Mouse (Mus musculus) kidney, postnatal 0 days (tissue): Measurements from ENCODE around the gene Gm8369. TPM values are rescaled to one million over a fixed set of nuclear protein-coding genes. Genes with fewer than 3 reads are reported as not detected.
"Not testable (repeated sequence)": the region's sequence is repeated elsewhere in the genome, so short reads cannot be mapped to it uniquely, and the experiment has no call there.

Experiments
- ATAC-seq: fragments of 200-750 bp; cut with Nextera tagmentation; replicated peaks from 2 replicates; pipeline ENCODE4 v1.8.0; 2017; ENCODE audit warnings: low read depth, moderate number of reproducible peaks, moderate TSS enrichment, moderate library complexity; ENCODE audit not compliant: low FRiP score
- DNase-seq: peaks from one replicate; pipeline ENCODE4 v3.0.0-alpha.2; 2016; ENCODE audit warnings: low spot score
- H3K27ac ChIP-seq: fragments of 300-500 bp; sonication (generic); 2 replicates; pipeline ENCODE4 v1.5.1; 2014; ENCODE audit warnings: mild to moderate bottlenecking
- H3K27me3 ChIP-seq: fragments of 300-500 bp; sonication (generic); 2 replicates; pipeline ENCODE4 v1.6.1; 2014; ENCODE audit warnings: low read length, mixed read lengths; ENCODE audit not compliant: insufficient read depth
- H3K36me3 ChIP-seq: fragments of 300-500 bp; sonication (generic); 2 replicates; pipeline ENCODE4 v1.6.1; 2014; ENCODE audit warnings: low read length, mixed read lengths; ENCODE audit not compliant: insufficient read depth
- H3K4me1 ChIP-seq: fragments of 300-500 bp; sonication (generic); replicated peaks from 2 replicates; pipeline ENCODE4 v1.6.1; 2014; ENCODE audit warnings: antibody characterized with exemption, low read length, mixed read lengths; ENCODE audit not compliant: insufficient read depth
- H3K4me2 ChIP-seq: fragments of 300-500 bp; sonication (generic); 2 replicates; pipeline ENCODE4 v1.6.1; 2014; ENCODE audit warnings: mild to moderate bottlenecking, low read length, moderate library complexity, mixed read lengths
- H3K4me3 ChIP-seq: fragments of 300-500 bp; sonication (generic); replicated peaks from 2 replicates; pipeline ENCODE4 v1.5.1; 2014; ENCODE audit warnings: low read depth, low read length
- H3K9ac ChIP-seq: fragments of 300-500 bp; sonication (generic); 2 replicates; pipeline ENCODE4 v1.6.1; 2014; ENCODE audit warnings: low read depth, low read length
- H3K9me3 ChIP-seq: fragments of 300-500 bp; sonication (generic); replicated peaks from 2 replicates; pipeline ENCODE4 v1.6.1; 2016; ENCODE audit warnings: low read length, inconsistent platforms, mixed read lengths
- CTCF ChIP-seq: IDR thresholded peaks from 2 replicates; pipeline ENCODE4 v1.5.1; 2016; ENCODE audit warnings: antibody characterized with exemption, low read depth, mild to moderate bottlenecking, moderate library complexity
- WGBS: fragments of 180-500 bp; shearing (Covaris S2); extraction: QIAGEN DNeasy Blood & Tissue Kit; methylation state at CpG from one replicate; pipeline ENCODE4 v1.1.7; 2014; 5-methylcytosine and 5-hydroxymethylcytosine counted together
- polyA plus RNA-seq: library from polyadenylated mRNA; unstranded; fragments of >200 nt; fragmentation: Nextera tagmentation; extraction: Ambion mirVana; gene quantifications from 2 replicates; pipeline ENCODE4 v1.2.1, GENCODE M21; 2015

Gm8369 gene
- polyA plus RNA-seq, 1 experiment from 2014 or later = not detected

DNA sequence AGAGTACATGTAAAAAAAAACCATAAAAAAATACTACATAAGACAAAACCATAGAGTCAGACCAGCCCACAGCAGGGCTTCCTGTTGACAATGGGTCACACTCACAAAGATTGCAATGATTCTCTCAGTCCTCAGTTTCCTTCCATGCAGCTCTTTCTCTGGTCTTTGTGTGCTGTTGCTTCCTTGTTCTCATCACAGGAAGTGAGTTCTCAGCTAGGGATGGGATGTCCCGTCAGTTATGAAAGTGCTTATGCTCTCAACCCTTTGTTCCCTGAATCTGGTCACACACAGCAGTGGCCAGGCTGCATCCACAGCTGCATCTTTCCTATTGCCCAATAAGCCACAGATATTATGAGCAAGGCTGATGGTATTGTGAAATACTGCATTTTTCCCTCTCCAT is 27.7 kb downstream of the Gm8369 start:
- WGBS = 67% methylated on average over 1 of the region's 1 CpGs
- H3K9me3 ChIP-seq = no peaks in the 10 kb centered on the region

DNA sequence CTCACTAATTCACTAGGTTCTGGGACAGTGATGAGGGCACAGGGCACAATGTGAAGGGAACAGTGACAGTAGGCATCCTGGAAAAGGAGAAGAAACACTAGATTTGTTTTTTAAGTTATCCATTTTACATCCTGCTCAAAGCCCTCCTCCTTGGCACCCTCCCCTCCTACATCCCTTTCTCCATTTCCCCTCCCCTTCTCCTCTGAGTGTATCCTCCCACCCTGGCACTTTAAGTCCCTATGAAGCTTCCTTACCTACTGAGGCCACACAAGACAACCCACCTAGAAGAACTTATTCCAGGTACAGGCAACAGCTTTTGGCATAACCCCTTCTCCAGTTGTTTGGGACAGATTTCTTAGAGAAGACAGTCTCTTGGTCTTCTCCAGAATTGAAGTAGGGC is 30.5 kb downstream of the Gm8369 start, which contains the start of gene Ms4a6b:
TSS of gene Ms4a6b (plus strand) at position 267 of the 400 bp plus-strand sequence.
- H3K27me3 ChIP-seq = no peaks in the 10 kb centered on the region
- H3K27ac ChIP-seq = no peak within 1 kb of the TSS
- DNase-seq = no peak
- H3K4me3 ChIP-seq = no peak within 1 kb of the TSS
- H3K9me3 ChIP-seq = no peaks in the 10 kb centered on the region
- no peak within 1 kb of the TSS for H3K4me2 ChIP-seq
- H3K4me1 ChIP-seq = no peaks in the 10 kb centered on the region
- no peak within 1 kb of the TSS for H3K9ac ChIP-seq
- TF ChIP-seq CTCF = no peak
- ATAC-seq = no peak
- H3K36me3 ChIP-seq = no peaks in the 10 kb centered on the region

More for the DNA sequence above, 27.7 kb downstream of the Gm8369 start:
- Histone ChIP-seq H3K9ac (no peak overlapping the region), H3K4me3 (no peak overlapping the region), H3K4me1 (no peaks in the 10 kb centered on the region), H3K27ac (no peak overlapping the region), H3K36me3 (no peaks in the 10 kb centered on the region), H3K27me3 (no peaks in the 10 kb centered on the region), H3K4me2 (no peak overlapping the region)
- ATAC-seq = no peak
- no peak for DNase-seq
- TF ChIP-seq CTCF = no peak

DNA sequence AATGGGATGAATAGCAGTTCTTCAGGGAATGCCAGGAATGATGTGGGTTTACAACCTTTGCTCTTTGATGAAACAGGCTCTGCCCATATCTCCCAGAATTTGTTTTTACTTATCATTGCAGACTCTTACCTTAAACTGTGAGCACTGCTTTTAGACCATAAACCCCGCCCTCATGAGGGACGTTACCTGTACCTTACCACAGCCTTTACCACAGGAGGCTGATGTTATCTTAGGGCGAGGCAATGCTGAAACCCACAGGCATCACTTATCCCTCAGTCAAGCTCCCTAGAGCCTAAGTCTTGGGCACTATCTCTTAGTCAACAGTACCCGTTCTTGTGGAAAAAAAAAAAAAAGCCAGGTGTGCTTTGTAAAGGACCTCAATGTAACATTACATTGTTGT is 31.1 kb downstream of the Gm8369 start:
- Histone ChIP-seq H3K4me2 (no peak overlapping the region), H3K36me3 (no peaks in the 10 kb centered on the region), H3K9me3 (no peaks in the 10 kb centered on the region), H3K27me3 (no peaks in the 10 kb centered on the region), H3K27ac (no peak overlapping the region), H3K4me1 (no peaks in the 10 kb centered on the region), H3K9ac (no peak overlapping the region), H3K4me3 (no peak overlapping the region)
- no peak for TF ChIP-seq CTCF
- ATAC-seq (no peak), DNase-seq (no peak)
- 64% methylated on average over 4 of the region's 4 CpGs for WGBS

DNA sequence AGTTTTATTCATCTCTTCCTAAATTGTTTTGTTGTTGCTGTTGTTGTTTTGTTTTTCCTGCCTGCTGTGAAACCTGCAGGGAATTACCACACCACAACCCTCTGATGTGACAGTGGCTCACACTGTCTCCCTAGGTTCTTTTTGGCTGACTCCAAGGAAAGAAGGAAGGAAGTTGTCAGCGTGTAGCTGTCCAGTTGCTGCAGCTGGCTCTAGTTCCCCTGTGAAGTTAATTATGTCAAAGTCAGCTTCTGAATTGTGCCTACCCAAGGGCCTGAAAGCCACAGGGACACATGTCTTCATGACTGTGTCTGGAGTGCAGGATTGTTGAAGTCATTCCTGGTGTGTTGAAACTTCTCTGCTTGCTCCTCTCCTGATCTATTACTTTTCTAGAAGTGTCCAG is 31.6 kb downstream of the Gm8369 start:
- WGBS = 30% methylated on average over 1 of the region's 1 CpGs
- H3K36me3 ChIP-seq, DNase-seq, H3K4me1 ChIP-seq, H3K4me2 ChIP-seq, H3K27me3 ChIP-seq, H3K9ac ChIP-seq, H3K4me3 ChIP-seq, H3K9me3 ChIP-seq, H3K27ac ChIP-seq, ATAC-seq: not testable (repeated sequence)

DNA sequence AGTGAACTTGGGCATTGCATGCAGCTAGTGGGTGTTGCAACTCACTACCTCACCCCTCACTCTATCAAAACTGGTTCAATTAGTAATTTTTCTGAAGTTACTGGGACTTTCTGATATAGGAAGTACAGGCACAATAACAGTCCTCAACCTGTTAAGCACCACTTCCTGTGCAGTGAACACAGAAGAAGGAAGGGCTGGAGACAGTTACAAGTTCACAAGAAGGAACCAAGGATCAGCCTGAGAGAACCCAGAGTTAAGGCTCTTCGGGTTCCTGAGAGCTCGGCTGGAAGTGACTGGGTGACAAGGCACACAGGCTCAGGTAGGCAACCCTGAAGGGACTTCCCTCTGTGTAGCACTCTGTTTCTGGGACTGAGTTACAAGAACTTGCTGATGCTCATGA is 32.6 kb downstream of the Gm8369 start:
- H3K27me3 ChIP-seq, H3K4me1 ChIP-seq, H3K4me3 ChIP-seq, H3K27ac ChIP-seq, H3K9me3 ChIP-seq, H3K4me2 ChIP-seq, H3K9ac ChIP-seq, H3K36me3 ChIP-seq, DNase-seq, ATAC-seq: not testable (repeated sequence)
- WGBS = 90% methylated on average over 2 of the region's 2 CpGs

DNA sequence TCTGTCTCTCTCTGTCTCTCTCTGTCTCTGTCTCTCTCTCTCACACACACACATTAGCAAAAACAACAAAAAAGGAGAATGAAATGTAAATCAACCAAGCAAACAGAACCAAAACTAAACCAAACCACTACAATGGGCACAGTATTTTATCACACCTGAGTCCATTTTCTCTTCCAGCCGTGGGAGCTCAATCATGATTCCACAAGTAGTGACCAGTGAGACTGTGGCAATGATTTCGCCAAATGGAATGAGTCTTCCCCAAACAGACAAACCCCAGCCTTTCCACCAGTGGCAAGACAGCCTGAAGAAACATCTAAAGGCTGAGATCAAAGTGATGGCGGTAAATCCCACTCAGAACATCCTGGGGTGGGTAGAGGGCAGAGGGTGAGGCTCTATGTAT is 34.4 kb downstream of the Gm8369 start:
- DNase-seq (no peak), ATAC-seq (no peak)
- no peak overlapping the region for H3K9ac ChIP-seq
- no peaks in the 10 kb centered on the region for H3K36me3 ChIP-seq
- H3K27me3 ChIP-seq = no peaks in the 10 kb centered on the region
- H3K27ac ChIP-seq = no peak overlapping the region
- H3K4me3 ChIP-seq = no peak overlapping the region
- H3K9me3 ChIP-seq = no peaks in the 10 kb centered on the region
- WGBS = 83% methylated on average over 3 of the region's 3 CpGs
- no peak for TF ChIP-seq CTCF
- no peak overlapping the region for H3K4me2 ChIP-seq
- no peaks in the 10 kb centered on the region for H3K4me1 ChIP-seq

DNA sequence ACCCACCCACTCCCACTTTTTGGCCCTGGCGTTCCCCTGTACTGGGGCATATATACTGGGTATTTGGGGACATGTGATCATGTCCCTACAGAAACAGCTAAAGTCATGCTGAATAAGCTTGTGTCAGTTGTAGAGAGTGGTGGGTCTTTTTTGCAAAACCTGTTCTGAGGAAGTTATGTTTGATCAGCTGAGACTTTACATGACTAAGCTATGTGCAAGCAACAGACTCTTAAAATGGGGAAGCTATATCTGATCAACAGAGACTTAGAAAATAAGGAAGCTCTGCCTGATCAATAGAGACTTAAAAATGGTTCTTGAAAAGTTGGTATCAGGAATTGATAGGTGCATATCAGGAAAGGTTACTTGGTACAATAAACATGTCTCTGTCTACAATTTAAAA is 47.7 kb downstream of the Gm8369 start:
- Histone ChIP-seq H3K4me2 (no peak overlapping the region), H3K27me3 (no peaks in the 10 kb centered on the region), H3K4me3 (no peak overlapping the region), H3K9ac (no peak overlapping the region), H3K9me3 (no peaks in the 10 kb centered on the region), H3K27ac (no peak overlapping the region), H3K36me3 (no peaks in the 10 kb centered on the region), H3K4me1 (no peaks in the 10 kb centered on the region)
- WGBS = 81% methylated on average over 1 of the region's 1 CpGs
- no peak for DNase-seq
- ATAC-seq = no peak
- no peak for TF ChIP-seq CTCF
